Mouse (Mus musculus) liver, adult 2 months (tissue): Measurements from ENCODE around the gene 1500015O10Rik.

ENCODE experiments used
- CTCF ChIP-seq: fragments of 200-500 bp; IDR thresholded peaks from 2 replicates; pipeline ENCODE4 v1.5.1; 2011; ENCODE audit warnings: low read depth, low read length, control low read depth
- POLR2A ChIP-seq: fragments of 200-500 bp; IDR thresholded peaks from 2 replicates; pipeline ENCODE4 v1.6.1; 2011; ENCODE audit warnings: low read length, control low read depth; ENCODE audit not compliant: insufficient read depth; ENCODE audit errors: extremely low read depth

- TF ChIP-seq CTCF (no peak), POLR2A (no peak)
Measured at GRCm38 (mm10) chr1:43760085-43760484, 29.7 kb downstream of the 1500015O10Rik start.
